Mouse (Mus musculus) embryonic facial prominence, embryonic 15.5 days (tissue): Measurements from ENCODE around the gene Cenpa. TPM values are rescaled to one million over a fixed set of nuclear protein-coding genes. Genes with fewer than 3 reads are reported as not detected.

Experiments used
- ATAC-seq: fragments of 200-750 bp; cut with Nextera tagmentation; 2 replicates; pipeline ENCODE4 v1.8.0; 2017; ENCODE audit warnings: low read depth, moderate TSS enrichment; ENCODE audit not compliant: insufficient number of reproducible peaks, low FRiP score, low TSS enrichment
- H3K27ac ChIP-seq: fragments of 300-500 bp; sonication (generic); replicated peaks from 2 replicates; pipeline ENCODE4 v1.5.1; 2015; ENCODE audit warnings: mild to moderate bottlenecking, inconsistent platforms
- H3K27me3 ChIP-seq: fragments of 300-500 bp; sonication (generic); 2 replicates; pipeline ENCODE4 v1.6.1; 2015; ENCODE audit warnings: inconsistent platforms
- H3K36me3 ChIP-seq: fragments of 300-500 bp; sonication (generic); 2 replicates; pipeline ENCODE4 v1.6.1; 2015; ENCODE audit warnings: mild to moderate bottlenecking, inconsistent platforms
- H3K4me1 ChIP-seq: fragments of 300-500 bp; sonication (generic); 2 replicates; pipeline ENCODE4 v1.6.1; 2015; ENCODE audit warnings: inconsistent platforms
- H3K4me2 ChIP-seq: fragments of 300-500 bp; sonication (generic); replicated peaks from 2 replicates; pipeline ENCODE4 v1.6.1; 2015; ENCODE audit warnings: mild to moderate bottlenecking, inconsistent platforms
- H3K4me3 ChIP-seq: fragments of 300-500 bp; sonication (generic); replicated peaks from 2 replicates; pipeline ENCODE4 v1.5.1; 2015; ENCODE audit warnings: mild to moderate bottlenecking, inconsistent platforms
- H3K9ac ChIP-seq: fragments of 300-500 bp; sonication (generic); 2 replicates; pipeline ENCODE4 v1.6.1; 2015; ENCODE audit warnings: inconsistent platforms
- H3K9me3 ChIP-seq: fragments of 300-500 bp; sonication (generic); replicated peaks from 2 replicates; pipeline ENCODE4 v1.6.1; 2016; ENCODE audit warnings: inconsistent platforms
- WGBS: fragments of 180-500 bp; shearing (Covaris S2); methylation state at CpG from one replicate; pipeline ENCODE4 v1.1.7; 2015; 5-methylcytosine and 5-hydroxymethylcytosine counted together
- polyA plus RNA-seq: library from polyadenylated mRNA; unstranded; fragments of >200 nt; fragmentation: Nextera tagmentation; extraction: Ambion mirVana; gene quantifications from 2 replicates; pipeline ENCODE4 v1.2.1, GENCODE M21; 2015

Gene Cenpa
- polyA plus RNA-seq, result 216 and 218 TPM in 2 replicates

DNA sequence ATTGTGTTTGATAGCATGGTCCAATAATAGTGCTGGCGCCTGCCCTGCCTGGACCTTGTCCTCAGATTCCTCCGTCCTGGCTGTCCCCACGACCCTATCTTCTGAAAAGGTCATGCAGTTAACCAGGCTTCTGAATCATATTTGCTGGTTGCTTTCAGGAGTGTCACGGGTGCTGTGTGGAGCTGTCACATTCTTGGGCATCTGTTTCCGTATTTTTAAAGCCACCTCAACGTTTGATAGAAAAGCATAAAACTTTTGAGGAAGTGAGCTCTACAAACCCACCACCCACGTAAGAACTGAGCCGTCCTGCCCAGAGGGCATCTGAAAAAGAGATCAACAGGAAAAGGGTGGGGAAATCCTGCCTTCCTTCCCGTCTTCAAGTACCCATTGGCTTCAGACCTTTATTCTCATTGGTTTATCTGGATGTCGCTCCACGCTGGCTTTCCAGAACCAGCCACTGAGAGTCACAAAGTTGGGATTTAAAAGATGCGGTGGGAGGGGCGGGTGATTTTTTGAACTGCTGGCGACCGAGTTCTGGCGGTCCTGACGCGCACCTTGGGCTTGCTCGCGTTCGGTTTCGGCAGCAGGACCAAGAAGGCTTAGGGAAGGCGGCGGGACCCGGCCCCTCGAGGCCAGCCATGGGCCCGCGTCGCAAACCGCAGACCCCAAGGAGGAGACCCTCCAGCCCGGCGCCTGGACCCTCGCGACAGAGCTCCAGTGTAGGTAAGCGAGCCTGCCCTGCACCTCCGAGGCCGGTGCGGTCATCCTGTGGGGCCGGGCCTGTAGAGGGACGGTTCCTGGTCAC, at the start of gene Cenpa:
Cenpa (plus strand) TSS at position 387 of the 805 bp plus-strand sequence.
- peak within 1 kb of the TSS; percentile 74 for H3K9ac ChIP-seq
- no peaks in the 10 kb centered on the region for H3K27me3 ChIP-seq
- no peaks in the 10 kb centered on the region for H3K9me3 ChIP-seq
- peak within 1 kb of the TSS; percentile 85 for H3K4me3 ChIP-seq
- peaks cover 7% of the 10 kb centered on the region; the same call in 1 of the 2 replicates for H3K36me3 ChIP-seq
- peak within 1 kb of the TSS; percentile 89 for H3K27ac ChIP-seq
- peak; percentile 91 for ATAC-seq
- WGBS, result under 1% methylated on average over 40 of the region's 40 CpGs
- peaks cover 12% of the 10 kb centered on the region for H3K4me1 ChIP-seq
- H3K4me2 ChIP-seq, result peak within 1 kb of the TSS; percentile 75

DNA sequence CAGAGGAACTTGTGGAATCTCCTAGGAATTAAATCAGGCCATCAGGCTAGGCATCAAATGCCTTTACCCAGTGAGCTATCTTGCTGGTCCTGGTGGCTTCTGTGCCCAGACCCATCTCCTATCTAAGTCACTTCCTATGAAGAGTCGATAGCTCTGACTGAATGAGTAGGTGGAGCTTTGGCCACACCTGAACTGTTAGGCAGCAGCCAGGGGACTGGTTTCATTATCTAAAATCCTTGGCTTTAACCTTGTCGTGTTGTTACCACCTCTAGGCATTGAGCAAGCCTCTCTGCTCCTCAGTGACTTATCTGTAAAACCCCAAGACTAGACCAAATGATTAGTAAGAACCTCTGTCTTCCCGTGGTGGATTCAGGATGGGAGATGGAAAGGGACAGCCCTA, 49.2 kb upstream of the Cenpa start:
- ATAC-seq, result no peak
- H3K4me1 ChIP-seq, result peaks cover 15% of the 10 kb centered on the region
- peaks cover 20% of the 10 kb centered on the region for H3K27me3 ChIP-seq
- no peak overlapping the region for H3K4me3 ChIP-seq
- no peak overlapping the region for H3K27ac ChIP-seq
- WGBS, result 23% methylated on average over 3 of the region's 3 CpGs
- no peak overlapping the region for H3K9ac ChIP-seq
- no peaks in the 10 kb centered on the region for H3K36me3 ChIP-seq
- no peak overlapping the region for H3K4me2 ChIP-seq
- no peaks in the 10 kb centered on the region for H3K9me3 ChIP-seq

DNA sequence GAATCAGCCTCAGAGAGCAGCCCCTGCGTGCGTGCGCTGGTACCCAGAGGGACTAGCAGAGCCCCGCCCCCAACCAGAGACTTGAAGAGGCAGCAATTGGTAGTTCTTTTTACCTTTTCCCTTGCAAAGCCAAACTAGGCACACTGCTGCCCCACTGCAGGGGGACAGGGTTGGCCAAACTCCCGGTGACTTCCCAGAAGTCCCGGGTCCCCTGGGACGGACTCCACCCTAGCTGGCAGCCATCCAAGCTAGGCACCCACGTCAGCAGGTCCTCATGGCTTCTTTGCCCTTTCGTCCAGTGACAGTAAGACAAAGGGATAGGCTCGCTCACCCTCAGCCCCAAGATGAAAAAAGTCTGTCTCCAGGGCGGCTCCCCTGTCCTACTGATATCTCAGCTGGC, 48.7 kb upstream of the Cenpa start:
- Histone ChIP-seq H3K9me3 (no peaks in the 10 kb centered on the region), H3K4me3 (no peak overlapping the region), H3K4me1 (peaks cover 20% of the 10 kb centered on the region), H3K27ac (no peak overlapping the region), H3K4me2 (no peak overlapping the region), H3K36me3 (no peaks in the 10 kb centered on the region), H3K9ac (no peak overlapping the region), H3K27me3 (peaks cover 25% of the 10 kb centered on the region)
- WGBS, result 34% methylated on average over 11 of the region's 11 CpGs
- no peak for ATAC-seq

DNA sequence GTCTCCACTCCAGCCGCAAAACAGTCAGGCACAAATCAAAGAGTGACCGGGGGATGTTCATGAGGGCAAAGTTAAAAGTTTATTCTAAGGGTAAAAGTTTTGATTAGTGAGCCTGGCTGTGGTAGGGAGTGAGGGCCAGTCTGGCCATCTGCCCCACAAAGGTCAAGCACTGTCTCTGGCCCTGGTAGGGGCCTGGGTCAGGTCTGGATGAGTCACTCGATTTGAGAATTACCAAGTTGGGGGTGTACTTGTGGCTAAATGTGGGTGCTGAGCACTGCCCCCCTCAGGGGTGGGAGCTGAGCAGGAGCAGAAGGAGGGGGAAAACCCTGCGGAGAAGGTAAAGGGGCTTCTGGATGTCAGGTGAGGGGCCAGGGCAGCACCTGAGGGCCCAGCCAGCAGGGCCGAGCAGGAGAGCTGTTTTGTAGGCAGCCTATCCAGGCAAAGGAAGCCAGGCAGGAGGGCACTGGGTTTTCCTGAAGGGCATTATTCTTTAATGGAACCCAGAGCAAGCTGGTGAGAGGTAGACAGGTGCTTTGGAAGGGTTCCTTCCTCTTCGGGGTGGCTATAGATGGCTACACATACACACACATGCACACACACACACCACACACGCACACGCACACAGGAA, 48.1 kb upstream of the Cenpa start:
- Histone ChIP-seq H3K4me3 (no peak overlapping the region), H3K36me3 (no peaks in the 10 kb centered on the region), H3K9ac (no peak overlapping the region), H3K4me1 (peaks cover 23% of the 10 kb centered on the region), H3K4me2 (no peak overlapping the region), H3K9me3 (no peaks in the 10 kb centered on the region), H3K27me3 (peaks cover 26% of the 10 kb centered on the region), H3K27ac (no peak overlapping the region)
- no peak for ATAC-seq
- WGBS, result 73% methylated on average over 8 of the region's 8 CpGs

DNA sequence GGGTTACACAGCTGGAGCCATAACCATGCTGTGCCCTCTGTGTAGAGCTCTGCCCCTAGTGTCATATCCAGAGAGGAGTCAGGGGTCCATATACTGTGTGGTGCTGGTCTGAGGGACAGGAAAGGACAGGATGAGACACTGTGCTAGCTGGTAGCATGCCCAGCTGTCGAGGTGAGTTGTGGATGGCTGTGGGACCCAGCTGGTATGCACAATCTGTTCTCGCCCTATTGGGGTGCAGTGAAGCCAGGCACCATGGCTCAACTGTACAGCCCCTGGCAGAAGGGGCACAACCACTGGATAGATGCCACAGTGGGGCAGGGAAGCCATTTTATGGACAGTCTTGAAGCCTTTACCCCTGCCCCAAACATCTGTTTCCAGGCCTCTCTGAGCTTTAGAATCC, 47.4 kb upstream of the Cenpa start:
- Histone ChIP-seq H3K4me2 (no peak overlapping the region), H3K4me3 (no peak overlapping the region), H3K27ac (no peak overlapping the region), H3K27me3 (peaks cover 26% of the 10 kb centered on the region), H3K9me3 (no peaks in the 10 kb centered on the region), H3K4me1 (peaks cover 21% of the 10 kb centered on the region), H3K36me3 (no peaks in the 10 kb centered on the region), H3K9ac (no peak overlapping the region)
- ATAC-seq, result no peak
- 73% methylated on average over 2 of the region's 2 CpGs for WGBS

DNA sequence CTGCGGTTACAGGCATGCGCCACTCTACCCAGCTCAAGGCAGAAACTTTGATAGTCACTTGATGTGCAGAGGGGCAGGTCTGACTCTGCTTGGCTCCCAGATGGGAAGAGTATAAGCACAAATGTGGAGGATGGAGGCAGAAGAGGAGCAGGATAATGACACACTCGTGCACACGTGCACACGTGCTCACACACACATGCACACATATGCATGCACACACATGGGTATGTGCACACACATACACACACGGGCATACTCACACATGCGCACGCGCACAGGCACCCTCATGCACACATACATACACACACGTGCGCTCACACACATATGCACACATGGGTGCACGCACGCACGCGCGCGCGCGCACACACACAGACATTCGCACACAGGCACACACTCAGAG, 46.0 kb upstream of the Cenpa start:
- 96% methylated on average over 20 of the region's 20 CpGs for WGBS
- Histone ChIP-seq H3K36me3 (no peaks in the 10 kb centered on the region), H3K9ac (no peak overlapping the region), H3K4me2 (no peak overlapping the region), H3K9me3 (no peaks in the 10 kb centered on the region), H3K27ac (no peak overlapping the region), H3K4me3 (no peak overlapping the region), H3K4me1 (peaks cover 16% of the 10 kb centered on the region), H3K27me3 (peaks cover 28% of the 10 kb centered on the region)
- ATAC-seq, result no peak

DNA sequence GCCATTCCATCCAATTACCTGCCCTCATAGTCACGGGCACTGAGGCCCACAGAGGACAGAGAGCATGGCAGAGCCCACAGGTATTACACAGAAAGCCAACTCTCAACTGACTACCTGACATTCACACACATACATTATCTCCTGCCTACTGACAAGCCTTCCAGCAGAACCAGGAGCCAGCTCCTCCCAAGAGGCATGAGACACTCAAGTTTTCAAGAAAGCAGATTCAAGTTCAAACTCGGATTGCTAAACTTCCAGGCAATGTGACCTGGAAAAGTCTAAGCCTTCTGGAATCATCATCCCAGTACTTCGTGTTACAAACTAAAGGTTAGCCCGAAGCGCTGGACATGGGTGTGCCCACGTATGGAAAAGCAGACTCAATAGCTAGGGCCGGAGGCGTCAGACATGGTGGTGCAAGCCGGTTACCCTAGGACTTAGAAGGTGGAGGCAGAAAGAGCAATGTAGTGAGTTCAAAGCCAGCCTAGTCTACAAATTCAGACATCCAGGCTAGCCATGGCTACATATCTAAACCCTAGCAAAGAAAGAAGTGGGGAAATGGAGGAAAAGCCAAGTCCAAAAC, 45.3 kb upstream of the Cenpa start:
- Histone ChIP-seq H3K4me3 (0 out of 2 replicates have a peak overlapping the region, but pooled peaks have one; percentile 49), H3K27ac (no peak overlapping the region), H3K36me3 (no peaks in the 10 kb centered on the region), H3K9ac (no peak overlapping the region), H3K27me3 (peaks cover 25% of the 10 kb centered on the region), H3K4me2 (no peak overlapping the region; the same call in 1 of the 2 replicates), H3K9me3 (no peaks in the 10 kb centered on the region), H3K4me1 (peaks cover 16% of the 10 kb centered on the region)
- ATAC-seq, result no peak
- WGBS, result 88% methylated on average over 9 of the region's 9 CpGs

DNA sequence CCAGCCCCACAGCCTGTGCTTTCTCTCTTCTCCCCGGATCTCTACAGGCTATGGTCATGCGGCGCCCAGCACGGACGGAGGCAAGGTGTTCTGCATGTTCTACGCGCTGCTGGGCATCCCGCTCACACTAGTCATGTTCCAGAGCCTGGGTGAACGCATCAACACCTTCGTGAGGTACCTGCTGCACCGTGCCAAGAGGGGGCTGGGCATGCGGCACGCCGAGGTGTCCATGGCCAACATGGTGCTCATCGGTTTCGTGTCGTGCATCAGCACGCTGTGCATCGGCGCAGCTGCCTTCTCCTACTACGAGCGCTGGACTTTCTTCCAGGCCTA, 44.8 kb upstream of the Cenpa start:
- peaks cover 16% of the 10 kb centered on the region for H3K4me1 ChIP-seq
- H3K36me3 ChIP-seq, result no peaks in the 10 kb centered on the region
- peak overlapping the region; percentile 49 for H3K4me3 ChIP-seq
- no peak overlapping the region for H3K27ac ChIP-seq
- no peak for ATAC-seq
- H3K4me2 ChIP-seq, result peak overlapping the region; percentile 96
- peaks cover 25% of the 10 kb centered on the region for H3K27me3 ChIP-seq
- H3K9ac ChIP-seq, result no peak overlapping the region
- no peaks in the 10 kb centered on the region for H3K9me3 ChIP-seq
- 59% methylated on average over 22 of the region's 22 CpGs for WGBS

DNA sequence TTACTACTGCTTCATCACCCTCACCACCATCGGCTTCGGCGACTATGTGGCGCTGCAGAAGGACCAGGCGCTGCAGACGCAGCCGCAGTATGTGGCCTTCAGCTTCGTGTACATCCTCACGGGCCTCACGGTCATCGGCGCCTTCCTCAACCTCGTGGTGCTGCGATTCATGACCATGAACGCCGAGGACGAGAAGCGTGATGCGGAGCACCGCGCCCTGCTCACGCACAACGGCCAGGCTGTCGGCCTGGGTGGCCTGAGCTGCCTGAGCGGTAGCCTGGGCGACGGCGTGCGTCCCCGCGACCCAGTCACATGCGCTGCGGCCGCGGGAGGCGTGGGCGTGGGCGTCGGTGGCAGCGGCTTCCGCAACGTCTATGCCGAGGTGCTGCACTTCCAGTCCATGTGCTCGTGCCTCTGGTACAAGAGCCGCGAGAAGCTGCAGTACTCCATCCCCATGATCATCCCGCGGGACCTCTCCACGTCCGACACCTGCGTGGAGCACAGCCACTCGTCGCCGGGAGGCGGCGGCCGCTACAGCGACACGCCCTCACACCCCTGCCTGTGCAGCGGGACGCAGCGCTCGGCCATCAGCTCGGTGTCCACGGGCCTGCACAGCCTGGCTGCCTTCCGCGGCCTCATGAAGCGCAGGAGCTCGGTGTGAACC, 44.3 kb upstream of the Cenpa start:
- Histone ChIP-seq H3K4me3 (peak overlapping the region; percentile 49), H3K9me3 (no peaks in the 10 kb centered on the region), H3K27ac (no peak overlapping the region), H3K4me2 (peak overlapping the region; percentile 96), H3K4me1 (peaks cover 16% of the 10 kb centered on the region), H3K36me3 (no peaks in the 10 kb centered on the region), H3K27me3 (peaks cover 25% of the 10 kb centered on the region), H3K9ac (peak overlapping the region; percentile 26)
- WGBS, result 2% methylated on average over 69 of the region's 69 CpGs
- peak; percentile 12; the same call in 1 of the 2 replicates for ATAC-seq

DNA sequence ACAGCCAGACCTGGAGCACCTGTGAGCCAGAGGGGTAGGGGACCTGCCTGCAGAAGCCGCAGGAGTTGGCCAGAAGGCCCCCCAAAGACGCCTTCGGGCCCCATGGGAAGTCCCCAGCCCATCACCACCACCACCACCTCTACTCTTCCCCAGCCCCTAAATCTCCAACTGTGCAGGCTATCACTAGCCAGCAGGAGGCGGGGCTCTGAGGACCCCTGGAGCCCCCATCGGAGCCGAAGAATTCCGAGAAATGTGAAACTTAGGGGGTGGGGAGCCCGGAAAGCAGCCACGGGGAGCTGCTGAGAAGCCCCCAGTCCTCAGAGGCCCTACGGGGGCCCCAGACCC, 43.8 kb upstream of the Cenpa start:
- no peak overlapping the region for H3K27ac ChIP-seq
- peaks cover 16% of the 10 kb centered on the region for H3K4me1 ChIP-seq
- 0 out of 2 replicates have a peak, but pooled peaks have one; percentile 22 for ATAC-seq
- peaks cover 25% of the 10 kb centered on the region for H3K27me3 ChIP-seq
- peak overlapping the region; percentile 96 for H3K4me2 ChIP-seq
- no peaks in the 10 kb centered on the region for H3K9me3 ChIP-seq
- H3K4me3 ChIP-seq, result peak overlapping the region; percentile 49
- H3K9ac ChIP-seq, result peak overlapping the region; percentile 26
- 2% methylated on average over 10 of the region's 10 CpGs for WGBS
- no peaks in the 10 kb centered on the region for H3K36me3 ChIP-seq

DNA sequence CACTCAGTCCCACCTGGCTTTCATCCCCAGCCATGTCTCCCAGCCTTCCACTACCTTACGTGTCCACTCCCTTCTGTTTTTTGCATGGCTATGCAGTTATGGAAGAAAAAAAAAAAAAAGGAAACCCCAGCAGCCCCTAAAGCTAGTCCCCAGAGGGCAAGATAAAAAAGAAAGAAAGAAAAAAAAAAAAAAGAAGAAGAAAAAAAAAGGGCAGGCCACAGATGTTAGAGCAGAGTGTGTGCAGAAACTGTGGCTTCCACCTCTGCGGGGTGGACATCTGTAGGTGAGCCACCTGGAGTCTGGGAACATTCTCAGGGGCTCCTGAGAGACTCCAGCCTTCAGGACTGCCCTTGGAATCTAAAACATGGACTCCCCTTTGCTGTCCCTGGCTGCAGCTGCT, 43.2 kb upstream of the Cenpa start:
- Histone ChIP-seq H3K4me3 (peak overlapping the region; percentile 49), H3K9ac (0 out of 2 replicates have a peak overlapping the region, but pooled peaks have one; percentile 26), H3K27me3 (peaks cover 25% of the 10 kb centered on the region), H3K4me1 (peaks cover 16% of the 10 kb centered on the region), H3K4me2 (peak overlapping the region; percentile 96), H3K9me3 (no peaks in the 10 kb centered on the region), H3K27ac (no peak overlapping the region), H3K36me3 (no peaks in the 10 kb centered on the region)
- 61% methylated on average over 2 of the region's 2 CpGs for WGBS
- ATAC-seq, result no peak
